Mouse (Mus musculus) cerebellum, adult 9-10 months (tissue): ENCODE measurements around the gene Ctcfl.

Experiments
- DNase-seq: peaks from one replicate; pipeline ENCODE4 v3.0.0; 2022

The Ctcfl gene

GRCm38 (mm10) chr2:173044198-173044970 is 74.9 kb downstream of the Ctcfl start:
- DNase-seq = no peak
